Mouse (Mus musculus) pancreas, adult 10 weeks (tissue): ENCODE data around the gene Kbtbd4. TPM values are rescaled to one million over a fixed set of nuclear protein-coding genes. Genes with fewer than 3 reads are reported as not detected.

Experiments
- polyA plus RNA-seq: library from polyadenylated mRNA; stranded (reverse); fragments of 350-450 nt; fragmentation: Illumina TruSeq; extraction: RNeasy Lipid Tissue Mini Kit (QIAGEN cat#74804); gene quantifications from one replicate; pipeline ENCODE4 v1.2.3, GENCODE M21; 2015; ENCODE audit warnings: low read depth, low replicate concordance; ENCODE audit not compliant: insufficient read depth

Gene Kbtbd4
- 2.6 TPM for polyA plus RNA-seq

DNA sequence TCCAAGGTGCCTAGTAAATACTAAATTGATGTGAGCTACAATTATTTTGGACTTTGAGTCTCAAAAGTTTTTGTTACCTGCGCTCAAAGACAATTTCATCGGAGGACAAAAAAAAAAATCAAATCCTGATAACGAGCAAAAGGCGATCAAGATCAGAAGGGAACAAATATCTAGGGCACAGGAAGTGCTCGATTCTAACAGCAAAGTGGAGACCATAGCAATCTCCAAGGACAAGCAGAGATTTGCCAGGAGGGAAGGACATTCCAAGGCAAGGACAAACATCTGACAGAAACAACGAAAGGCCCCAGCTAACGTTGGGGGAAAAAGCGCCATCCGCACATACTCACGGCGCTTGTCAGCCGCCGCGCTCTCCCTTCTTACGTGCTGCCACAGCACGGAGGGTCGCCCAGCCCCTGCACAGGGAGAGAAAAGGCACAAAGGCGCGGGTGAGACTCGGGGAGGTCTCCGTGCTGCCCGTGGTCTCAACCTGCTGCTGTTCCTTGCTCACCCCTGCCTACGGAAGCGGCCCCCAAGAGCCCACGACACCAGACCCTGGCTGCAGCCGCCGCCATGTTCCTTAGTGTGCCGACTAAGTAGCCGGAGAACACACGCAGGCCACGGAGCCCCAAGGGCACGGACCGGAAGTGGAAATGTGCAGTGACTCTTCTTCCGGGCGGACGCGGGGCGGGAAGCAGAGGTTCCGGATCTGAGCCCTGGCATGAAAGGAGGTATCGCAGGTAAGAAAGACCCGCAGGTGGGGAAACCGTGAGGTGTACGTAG is at the start of gene Kbtbd4, which contains the start of gene Ndufs3:
Gene Kbtbd4, plus strand, starts transcription at position 665 of the 780 bp plus-strand sequence.
Gene Ndufs3, minus strand, starts transcription at position 752 of the 780 bp plus-strand sequence.

GRCm38 (mm10) chr2:90885218-90886041 is 19.1 kb upstream of the Kbtbd4 start, which contains the start of gene C1qtnf4:
C1qtnf4 (plus strand) TSS chr2:90885860.

DNA sequence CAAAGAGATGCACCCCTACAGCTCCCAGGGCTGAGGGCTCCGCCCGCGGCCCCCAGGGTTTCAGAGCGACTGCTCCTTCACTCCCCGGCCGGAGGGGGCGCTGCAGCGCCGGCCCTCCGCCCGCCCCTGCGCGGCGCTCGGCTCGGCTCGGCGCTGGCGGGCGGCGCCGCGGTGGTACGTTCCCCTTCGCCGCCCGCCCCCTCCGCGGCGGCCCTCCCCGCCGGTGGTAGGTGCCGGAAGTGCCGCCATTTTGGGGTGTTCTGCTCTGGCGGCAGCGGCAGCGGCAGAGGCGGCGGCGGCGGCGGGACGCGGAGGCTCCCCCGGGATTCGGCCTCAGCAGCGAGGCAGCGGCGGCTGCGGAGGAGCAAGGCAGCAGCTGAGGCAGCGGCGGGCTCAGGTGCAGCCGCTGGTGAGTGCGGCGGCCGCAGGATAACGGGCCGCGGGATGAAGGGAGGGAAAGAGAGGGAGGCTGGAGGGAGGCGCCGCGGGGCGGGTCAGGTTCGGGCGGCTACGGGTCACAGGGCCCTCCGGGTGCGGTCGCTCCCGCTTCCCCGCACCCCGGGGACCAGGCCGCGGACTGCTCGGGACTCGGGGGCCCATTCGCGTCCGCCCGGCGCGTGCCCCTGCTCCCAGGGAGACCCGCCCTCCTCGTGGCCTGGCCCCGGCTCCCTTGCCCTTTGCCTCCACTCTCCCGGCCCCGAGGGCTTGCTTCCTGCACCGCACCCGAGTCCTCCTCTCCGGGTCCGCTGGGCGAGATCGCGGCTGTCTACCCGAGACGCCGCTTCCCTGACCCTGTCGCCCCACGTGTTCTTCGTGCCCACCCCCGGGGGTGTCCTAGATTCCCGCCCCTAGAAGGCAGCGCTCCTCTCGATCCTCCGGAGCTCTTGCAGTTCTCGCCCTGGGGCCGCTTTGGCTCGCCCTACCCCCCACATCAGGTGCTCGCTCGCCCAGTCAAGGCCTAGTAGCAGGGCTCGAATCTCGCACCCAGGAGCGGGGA is 36.0 kb downstream of the Kbtbd4 start, which contains the start of gene Celf1:
Gene Celf1, plus strand, starts transcription at position 150 of the 997 bp plus-strand sequence.

Other genes with a start within 250 kb of the Kbtbd4 start
- 7.0 TPM for gene Nup160, start 227.5 kb upstream of the Kbtbd4 start, polyA plus RNA-seq
- 17.3 TPM for gene Fnbp4, start 159.4 kb upstream of the Kbtbd4 start, polyA plus RNA-seq
- gene Agbl2, start 122.0 kb upstream of the Kbtbd4 start, polyA plus RNA-seq = 0.30 TPM
- gene Mtch2, start 57.6 kb upstream of the Kbtbd4 start, polyA plus RNA-seq = 23.2 TPM
- gene C1qtnf4, start 18.9 kb upstream of the Kbtbd4 start, polyA plus RNA-seq = 0.66 TPM
- 43.7 TPM for gene Ndufs3, start 87 bp downstream of the Kbtbd4 start, polyA plus RNA-seq
- gene Celf1, start 35.6 kb downstream of the Kbtbd4 start, polyA plus RNA-seq = 10.2 TPM
- gene Rapsn, start 130.9 kb downstream of the Kbtbd4 start, polyA plus RNA-seq = not detected
- gene Psmc3, start 149.3 kb downstream of the Kbtbd4 start, polyA plus RNA-seq = 33.6 TPM
- 20.6 TPM for gene Slc39a13, start 165.7 kb downstream of the Kbtbd4 start, polyA plus RNA-seq
- 1.9 TPM for gene Spi1, start 177.7 kb downstream of the Kbtbd4 start, polyA plus RNA-seq
- gene Mybpc3, start 213.4 kb downstream of the Kbtbd4 start, polyA plus RNA-seq = not detected